Mouse (Mus musculus) neural tube, embryonic 15.5 days (tissue): ENCODE measurements around the gene Poll. TPM values are rescaled to one million over a fixed set of nuclear protein-coding genes. Genes with fewer than 3 reads are reported as not detected.
A peak's percentile ranks its signal among the peaks of the same experiment; 100 is the strongest.

Source experiments
- ATAC-seq: fragments of 200-750 bp; cut with Nextera tagmentation; 2 replicates; pipeline ENCODE4 v1.8.0; 2017; ENCODE audit warnings: mild to moderate bottlenecking, moderate TSS enrichment, moderate library complexity; ENCODE audit not compliant: low FRiP score
- H3K27ac ChIP-seq: fragments of 300-500 bp; sonication (generic); replicated peaks from 2 replicates; pipeline ENCODE4 v1.5.1; 2015; ENCODE audit warnings: mild to moderate bottlenecking, inconsistent platforms
- H3K27me3 ChIP-seq: fragments of 300-500 bp; sonication (generic); replicated peaks from 2 replicates; pipeline ENCODE4 v1.6.1; 2015; ENCODE audit warnings: inconsistent platforms
- H3K36me3 ChIP-seq: fragments of 300-500 bp; sonication (generic); 2 replicates; pipeline ENCODE4 v1.6.1; 2015; ENCODE audit warnings: inconsistent platforms
- H3K4me1 ChIP-seq: fragments of 300-500 bp; sonication (generic); 2 replicates; pipeline ENCODE4 v1.6.1; 2015; ENCODE audit warnings: inconsistent platforms
- H3K4me2 ChIP-seq: fragments of 300-500 bp; sonication (generic); 2 replicates; pipeline ENCODE4 v1.6.1; 2015; ENCODE audit warnings: inconsistent platforms, mild to moderate bottlenecking, moderate library complexity
- H3K4me3 ChIP-seq: fragments of 300-500 bp; sonication (generic); replicated peaks from 2 replicates; pipeline ENCODE4 v1.5.1; 2015; ENCODE audit warnings: mild to moderate bottlenecking, inconsistent platforms
- H3K9ac ChIP-seq: fragments of 300-500 bp; sonication (generic); replicated peaks from 2 replicates; pipeline ENCODE4 v1.6.1; 2015; ENCODE audit warnings: mild to moderate bottlenecking, inconsistent platforms
- H3K9me3 ChIP-seq: fragments of 300-500 bp; sonication (generic); replicated peaks from 2 replicates; pipeline ENCODE4 v1.6.1; 2016; ENCODE audit warnings: inconsistent platforms
- WGBS: fragments of 180-500 bp; shearing (Covaris S2); methylation state at CpG from one replicate; pipeline ENCODE4 v1.1.7; 2015; ENCODE audit warnings: mixed read lengths; 5-methylcytosine and 5-hydroxymethylcytosine counted together
- polyA plus RNA-seq: library from polyadenylated mRNA; unstranded; fragments of >200 nt; fragmentation: Nextera tagmentation; extraction: Ambion mirVana; gene quantifications from 2 replicates; pipeline ENCODE4 v1.2.1, GENCODE M21; 2015

Gene Poll
- polyA plus RNA-seq, 1 experiment from 2014 or later, result 11.0 TPM

DNA sequence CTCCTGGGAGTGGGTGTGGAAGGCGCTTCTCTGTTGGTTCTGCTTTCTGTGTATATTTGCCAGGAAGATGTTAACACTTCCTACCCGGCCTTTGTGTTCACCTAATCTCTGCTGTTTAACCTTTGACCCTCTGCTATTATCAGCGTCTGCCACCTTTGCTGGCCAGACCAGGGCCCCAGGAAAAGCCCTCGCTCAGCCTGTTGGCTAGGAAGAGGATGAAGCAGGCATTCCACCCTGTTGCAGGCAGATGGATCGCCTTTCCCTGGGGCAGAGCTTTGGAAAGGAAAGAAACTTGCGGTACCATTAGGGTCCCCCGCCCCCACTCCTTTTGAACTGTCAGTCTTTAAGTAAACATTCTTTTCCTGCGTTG is 15.3 kb upstream of the Poll start:
- Histone ChIP-seq H3K9me3 (no peaks in the 10 kb centered on the region), H3K4me2 (no peak overlapping the region), H3K4me1 (peaks cover 30% of the 10 kb centered on the region), H3K4me3 (no peak overlapping the region), H3K9ac (no peak overlapping the region), H3K27ac (no peak overlapping the region), H3K36me3 (peaks cover 28% of the 10 kb centered on the region), H3K27me3 (no peaks in the 10 kb centered on the region)
- ATAC-seq, result no peak
- 28% methylated on average over 8 of the region's 8 CpGs for whole genome bisulfite sequencing

DNA sequence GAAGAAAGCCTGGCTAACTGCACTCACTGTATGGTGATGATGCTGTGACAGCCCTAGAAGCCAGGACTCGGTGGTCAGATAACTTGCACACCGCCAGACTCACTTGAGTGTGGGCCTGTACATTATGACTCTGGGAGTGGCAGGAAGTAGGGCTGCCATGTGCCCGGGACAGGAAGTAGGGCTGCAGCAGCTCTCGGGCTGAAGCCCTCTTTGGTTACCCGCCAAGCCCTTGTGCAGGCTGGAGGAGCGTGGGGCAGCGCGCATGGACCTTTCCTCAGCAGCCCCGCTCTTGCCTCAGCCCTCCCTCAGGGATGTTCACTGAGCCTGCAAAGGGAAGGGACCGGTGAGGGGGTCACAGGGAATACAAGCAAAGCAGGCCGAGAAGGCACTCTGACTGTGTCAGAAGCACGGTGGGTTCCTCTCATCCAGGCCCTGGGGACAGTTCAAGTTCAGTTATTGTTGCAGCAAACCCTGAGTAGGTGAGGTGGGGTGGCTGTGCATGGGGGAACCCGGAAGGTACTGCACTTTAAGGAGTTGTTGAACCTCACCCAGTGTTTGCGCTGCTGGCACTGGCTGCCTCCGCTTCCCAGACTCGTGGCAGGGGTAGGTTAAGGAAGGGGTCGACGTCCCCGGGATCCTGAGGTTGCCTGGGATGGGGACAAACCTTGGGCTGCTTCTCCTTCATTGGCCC is 14.8 kb upstream of the Poll start:
- Histone ChIP-seq H3K4me3 (no peak overlapping the region), H3K9me3 (no peaks in the 10 kb centered on the region), H3K36me3 (peaks cover 28% of the 10 kb centered on the region), H3K4me2 (no peak overlapping the region), H3K27ac (no peak overlapping the region), H3K27me3 (no peaks in the 10 kb centered on the region), H3K9ac (no peak overlapping the region), H3K4me1 (peaks cover 27% of the 10 kb centered on the region)
- WGBS, result 65% methylated on average over 19 of the region's 19 CpGs
- no peak for ATAC-seq

DNA sequence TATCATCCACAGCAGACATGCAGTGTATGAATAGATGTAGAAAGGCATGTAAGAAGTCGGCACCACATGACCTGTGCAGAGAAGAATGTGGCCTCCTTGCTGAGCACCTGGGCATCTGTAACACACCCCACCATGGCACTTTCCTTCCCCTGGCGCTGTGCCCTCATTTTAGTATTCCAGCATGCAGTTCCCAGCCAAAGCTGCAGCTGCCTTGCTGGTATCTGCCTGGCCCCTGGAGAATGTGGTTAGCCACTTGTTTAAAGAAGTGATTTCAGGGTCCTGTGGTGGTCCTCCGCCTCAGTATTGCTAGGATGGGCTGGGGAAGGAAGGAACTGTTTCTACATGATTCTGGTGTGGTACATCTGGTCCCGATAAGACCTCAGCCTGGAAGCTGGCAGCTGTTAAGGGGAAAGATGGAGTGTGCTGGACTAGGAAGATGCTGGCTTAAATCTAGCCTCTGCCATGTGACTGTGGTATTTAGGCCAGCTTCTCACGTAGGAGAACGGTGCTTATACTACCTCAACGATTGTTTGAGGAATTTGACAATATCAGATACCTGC is 14.1 kb upstream of the Poll start:
- ATAC-seq, result peak; percentile 19; the same call in 1 of the 2 replicates
- peaks cover 28% of the 10 kb centered on the region for H3K4me1 ChIP-seq

DNA sequence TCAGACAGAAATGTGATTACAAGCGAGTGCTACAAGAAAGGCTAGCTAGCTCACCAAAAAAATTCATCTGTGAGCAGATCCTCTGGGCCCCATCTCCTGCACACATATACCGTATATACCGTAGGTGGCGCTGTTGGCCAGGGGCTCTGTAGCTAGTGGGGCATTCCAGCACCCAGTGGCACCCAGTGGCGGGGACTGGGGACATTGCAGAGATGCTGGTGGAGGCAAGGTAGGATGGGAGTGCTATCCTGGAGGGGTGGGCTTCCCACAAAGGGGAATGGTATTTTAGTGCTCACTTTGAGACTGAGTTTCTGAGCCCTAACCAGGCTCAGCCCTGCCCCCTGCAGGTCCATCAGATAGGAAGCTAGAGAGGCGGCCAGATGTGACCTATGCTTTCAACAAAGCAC is 13.5 kb upstream of the Poll start:
- H3K4me3 ChIP-seq, result no peak overlapping the region
- H3K4me2 ChIP-seq, result no peak overlapping the region
- WGBS, result 21% methylated on average over 6 of the region's 6 CpGs
- no peaks in the 10 kb centered on the region for H3K27me3 ChIP-seq
- no peaks in the 10 kb centered on the region for H3K9me3 ChIP-seq
- H3K4me1 ChIP-seq, result peaks cover 32% of the 10 kb centered on the region
- H3K27ac ChIP-seq, result peak overlapping the region; percentile 60
- peak; percentile 70 for ATAC-seq
- H3K36me3 ChIP-seq, result peaks cover 25% of the 10 kb centered on the region
- no peak overlapping the region for H3K9ac ChIP-seq

More for the DNA sequence above, 14.1 kb upstream of the Poll start:
- Histone ChIP-seq H3K27ac (peak overlapping the region; percentile 60), H3K27me3 (no peaks in the 10 kb centered on the region), H3K4me2 (no peak overlapping the region), H3K9ac (no peak overlapping the region), H3K36me3 (peaks cover 28% of the 10 kb centered on the region), H3K9me3 (no peaks in the 10 kb centered on the region), H3K4me3 (no peak overlapping the region)
- WGBS, result 77% methylated on average over 7 of the region's 7 CpGs

DNA sequence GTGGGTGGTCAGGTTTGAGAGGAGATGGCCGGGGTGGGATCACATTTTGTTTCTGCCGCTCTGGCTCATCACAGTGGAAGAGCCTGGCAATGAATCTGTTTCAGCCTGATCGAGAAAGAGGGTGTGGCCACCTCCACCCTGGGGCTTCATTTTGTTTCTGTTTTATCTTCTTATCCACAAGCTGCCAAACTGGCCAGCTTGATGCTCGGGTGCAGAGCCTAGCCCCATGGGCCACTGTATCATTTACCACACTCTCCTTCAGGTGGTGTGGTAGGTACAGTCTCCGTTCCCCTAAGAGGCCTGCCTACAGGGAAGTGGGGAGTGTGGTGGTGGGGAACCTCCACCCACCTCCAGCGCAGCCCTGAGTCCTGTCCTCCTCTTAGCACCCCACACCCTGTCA is 12.7 kb upstream of the Poll start:
- Histone ChIP-seq H3K9me3 (no peaks in the 10 kb centered on the region), H3K27me3 (no peaks in the 10 kb centered on the region), H3K4me1 (peaks cover 35% of the 10 kb centered on the region), H3K4me3 (no peak overlapping the region), H3K4me2 (no peak overlapping the region), H3K9ac (no peak overlapping the region), H3K27ac (peak overlapping the region; percentile 60; the same call in 1 of the 2 replicates), H3K36me3 (peaks cover 18% of the 10 kb centered on the region)
- no peak for ATAC-seq
- WGBS, result 77% methylated on average over 6 of the region's 6 CpGs

DNA sequence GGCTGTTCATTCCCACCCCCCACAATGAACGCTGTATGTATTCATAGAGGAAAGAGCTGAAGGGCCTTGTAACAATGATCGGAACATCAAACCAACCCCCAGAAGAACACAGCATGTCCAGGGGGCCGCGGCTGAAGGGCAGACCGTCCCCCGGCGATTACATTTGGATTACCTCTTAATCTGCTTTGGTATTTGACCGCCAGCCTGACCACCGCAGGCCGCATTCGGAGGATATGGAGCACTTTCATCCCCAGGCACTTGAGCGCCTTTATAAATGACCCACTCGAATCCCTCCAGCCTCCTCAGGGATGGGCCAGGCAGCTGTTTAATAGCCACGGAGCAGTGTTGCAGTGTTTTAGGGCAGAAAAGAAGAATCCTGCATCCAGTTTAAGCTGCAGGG is 7.0 kb upstream of the Poll start:
- Histone ChIP-seq H3K4me3 (no peak overlapping the region), H3K4me2 (no peak overlapping the region), H3K27ac (peak overlapping the region; percentile 14; the same call in 1 of the 2 replicates), H3K36me3 (no peaks in the 10 kb centered on the region), H3K9me3 (no peaks in the 10 kb centered on the region), H3K4me1 (peaks cover 48% of the 10 kb centered on the region), H3K27me3 (no peaks in the 10 kb centered on the region), H3K9ac (no peak overlapping the region)
- WGBS, result 28% methylated on average over 14 of the region's 14 CpGs
- ATAC-seq, result no peak

DNA sequence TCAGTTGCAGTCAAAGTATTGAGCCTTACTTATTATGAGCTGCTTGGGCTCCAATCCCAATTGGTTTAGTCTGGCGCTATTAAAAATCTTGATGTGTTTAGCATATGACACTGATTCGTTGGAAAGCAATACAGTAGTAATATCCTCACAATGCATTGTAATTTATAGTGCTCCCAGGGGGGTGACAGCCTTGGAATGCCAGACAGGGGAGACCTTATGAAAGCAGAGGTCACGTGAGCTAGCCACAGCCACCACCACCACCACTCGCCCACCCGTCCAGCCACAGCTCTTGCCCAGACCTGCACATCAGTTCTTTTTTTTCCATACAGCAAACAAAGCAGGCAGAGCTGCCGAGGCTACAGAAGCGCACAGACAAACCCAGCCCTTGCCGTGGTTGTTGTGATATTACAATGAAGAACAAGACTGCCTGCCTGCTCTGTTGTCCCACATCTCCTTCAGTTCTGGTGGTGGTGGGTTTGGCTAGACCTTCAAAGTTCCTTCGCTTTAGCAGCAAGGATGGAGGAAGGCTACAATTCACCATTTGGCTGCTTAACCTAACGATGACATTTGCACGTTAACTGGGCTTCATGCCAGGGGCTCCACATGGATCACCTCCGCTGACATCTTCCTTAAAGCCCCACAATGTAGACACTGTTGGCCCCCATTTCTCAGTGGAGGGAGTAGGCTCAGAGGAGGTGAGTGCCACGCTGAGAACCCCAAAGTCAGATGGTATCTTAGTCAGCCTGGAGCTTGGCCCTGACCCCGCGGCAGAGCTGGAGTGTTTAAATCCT is 5.8 kb upstream of the Poll start:
- Histone ChIP-seq H3K27me3 (no peaks in the 10 kb centered on the region), H3K4me3 (no peak overlapping the region), H3K9ac (no peak overlapping the region), H3K4me1 (peaks cover 51% of the 10 kb centered on the region), H3K4me2 (peak overlapping the region; percentile 19; the same call in 1 of the 2 replicates), H3K9me3 (no peaks in the 10 kb centered on the region), H3K36me3 (no peaks in the 10 kb centered on the region), H3K27ac (peak overlapping the region; percentile 66)
- 42% methylated on average over 15 of the region's 15 CpGs for WGBS
- peak; percentile 73 for ATAC-seq

DNA sequence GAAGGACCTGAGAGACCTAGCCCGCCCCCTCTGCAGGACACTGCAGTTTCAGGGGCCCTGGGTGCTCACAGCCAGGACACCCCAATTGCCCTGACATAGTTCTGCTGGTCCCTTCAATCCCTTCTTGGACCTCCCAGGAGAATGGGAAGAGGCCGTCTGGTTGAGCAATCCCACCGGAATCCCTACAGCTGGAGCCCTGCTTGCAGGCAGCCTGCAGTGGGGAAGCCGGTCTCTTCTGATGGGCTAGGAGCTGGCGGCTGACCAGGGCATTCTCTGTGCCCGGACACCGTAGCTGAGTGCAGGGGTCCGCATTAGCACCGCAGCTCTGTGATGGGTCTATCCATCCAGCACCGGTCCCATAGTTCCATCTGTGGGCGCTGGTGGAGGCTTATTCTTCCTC is 6.2 kb downstream of the Poll start:
- ATAC-seq, result no peak
- peaks cover 5% of the 10 kb centered on the region; the same call in 1 of the 2 replicates for H3K36me3 ChIP-seq
- no peak overlapping the region for H3K4me3 ChIP-seq
- 0 out of 2 replicates have a peak, but pooled peaks cover 3% of the 10 kb centered on the region for H3K27me3 ChIP-seq
- peaks cover 6% of the 10 kb centered on the region for H3K4me1 ChIP-seq
- 90% methylated on average over 11 of the region's 11 CpGs for WGBS
- no peak overlapping the region for H3K27ac ChIP-seq
- H3K9me3 ChIP-seq, result no peaks in the 10 kb centered on the region
- no peak overlapping the region for H3K9ac ChIP-seq
- no peak overlapping the region for H3K4me2 ChIP-seq

DNA sequence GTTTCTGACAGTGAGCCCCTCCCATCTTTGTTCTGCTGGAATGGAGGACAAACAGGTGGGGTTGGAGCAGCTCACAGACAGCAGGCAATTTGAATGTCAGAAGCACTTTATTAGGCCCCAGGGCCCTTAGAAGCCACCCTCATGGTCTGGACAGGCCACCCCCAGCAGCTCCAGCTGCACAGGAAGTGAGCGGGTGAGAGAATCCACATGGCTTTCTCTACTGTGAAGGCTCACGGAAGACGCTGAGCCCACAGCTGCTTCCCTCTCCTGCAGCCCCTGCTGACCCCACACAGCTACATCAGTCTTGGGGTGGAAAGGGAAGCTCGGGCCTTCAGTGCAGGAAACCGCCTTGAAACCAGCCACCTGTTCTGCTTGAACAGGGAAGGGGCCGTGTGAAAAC is 8.1 kb downstream of the Poll start:
- Histone ChIP-seq H3K4me1 (peaks cover 22% of the 10 kb centered on the region), H3K27ac (no peak overlapping the region), H3K4me3 (no peak overlapping the region), H3K36me3 (peaks cover 5% of the 10 kb centered on the region; the same call in 1 of the 2 replicates), H3K9me3 (no peaks in the 10 kb centered on the region), H3K4me2 (no peak overlapping the region), H3K27me3 (peaks cover 4% of the 10 kb centered on the region; the same call in 1 of the 2 replicates), H3K9ac (no peak overlapping the region)
- ATAC-seq, result no peak
- WGBS, result 57% methylated on average over 6 of the region's 6 CpGs

DNA sequence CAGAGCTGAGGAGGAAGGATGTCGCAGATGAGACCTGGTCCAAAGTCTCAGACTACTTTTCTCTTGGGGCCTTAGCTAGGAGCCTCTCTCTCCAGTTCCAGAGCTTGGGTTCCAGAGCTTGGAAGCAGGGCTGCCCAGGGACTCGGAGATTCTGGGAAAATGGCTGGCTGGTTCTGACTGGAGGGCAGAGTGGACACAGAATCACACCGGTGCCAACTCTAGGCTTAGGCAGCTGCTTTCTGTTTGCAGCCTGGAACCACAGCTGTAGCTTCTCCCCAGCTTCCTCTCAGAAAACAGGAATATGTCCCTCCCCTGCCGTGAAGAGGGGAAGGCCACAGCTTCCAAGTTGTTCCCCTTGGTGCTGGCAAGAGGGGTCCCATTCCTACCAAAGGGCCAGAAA is 10.4 kb downstream of the Poll start:
- Histone ChIP-seq H3K9ac (no peak overlapping the region), H3K36me3 (peaks cover 5% of the 10 kb centered on the region; the same call in 1 of the 2 replicates), H3K4me1 (peaks cover 28% of the 10 kb centered on the region), H3K27ac (peak overlapping the region; percentile 60; the same call in 1 of the 2 replicates), H3K9me3 (no peaks in the 10 kb centered on the region), H3K27me3 (peaks cover 22% of the 10 kb centered on the region), H3K4me2 (no peak overlapping the region), H3K4me3 (no peak overlapping the region)
- WGBS, result 86% methylated on average over 4 of the region's 4 CpGs
- no peak for ATAC-seq

DNA sequence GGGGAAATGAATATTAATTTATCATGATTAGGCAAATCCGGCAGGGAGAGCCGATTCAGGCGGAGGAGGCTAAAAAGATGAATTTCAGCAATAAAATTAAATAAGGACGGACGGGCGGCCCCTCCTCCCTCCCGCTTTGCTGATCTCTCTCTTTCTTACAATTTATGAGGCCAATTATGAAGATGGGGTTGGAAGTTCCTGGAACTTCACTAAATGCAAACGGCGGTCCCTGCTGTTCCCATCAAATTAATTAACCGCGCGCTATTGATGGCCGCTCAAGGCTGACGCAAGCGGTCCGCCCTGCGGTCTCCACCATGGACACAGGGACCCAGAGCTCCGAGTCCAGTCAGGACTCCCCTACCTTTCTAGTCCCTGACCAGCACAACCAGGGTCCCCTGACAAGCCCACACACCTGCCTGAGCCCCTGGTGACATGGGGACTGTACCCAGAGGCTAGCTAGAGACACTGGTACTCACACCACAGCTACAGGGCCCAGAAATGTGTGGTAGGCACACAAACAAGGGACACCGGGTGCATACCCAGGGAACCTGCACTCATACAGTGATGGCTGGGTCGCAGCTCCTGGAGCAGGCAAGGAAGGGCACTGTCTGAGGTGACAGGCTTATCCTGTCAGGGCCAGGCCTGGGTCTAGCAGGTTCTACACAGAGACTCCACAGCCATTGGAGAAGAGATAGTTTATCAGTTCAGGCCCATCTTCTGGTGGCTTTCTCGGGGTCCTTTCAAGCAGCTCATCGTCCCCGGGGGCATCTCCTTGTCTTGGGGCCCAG is 11.0 kb downstream of the Poll start:
- 0 out of 2 replicates have a peak, but pooled peaks cover 5% of the 10 kb centered on the region for H3K36me3 ChIP-seq
- WGBS, result 41% methylated on average over 23 of the region's 23 CpGs
- H3K27ac ChIP-seq, result peak overlapping the region; percentile 60
- ATAC-seq, result 0 out of 2 replicates have a peak, but pooled peaks have one; percentile 28
- no peak overlapping the region for H3K9ac ChIP-seq
- H3K27me3 ChIP-seq, result peaks cover 22% of the 10 kb centered on the region
- no peak overlapping the region for H3K4me3 ChIP-seq
- peak overlapping the region; percentile 27 for H3K4me2 ChIP-seq
- H3K4me1 ChIP-seq, result peaks cover 34% of the 10 kb centered on the region
- H3K9me3 ChIP-seq, result no peaks in the 10 kb centered on the region
